Mouse (Mus musculus) layer of hippocampus, postnatal 36 days (tissue): Measurements from ENCODE around the gene Anks3. TPM values are rescaled to one million over a fixed set of nuclear protein-coding genes. Genes with fewer than 3 reads are reported as not detected.
A peak's percentile ranks its signal among the peaks of the same experiment; 100 is the strongest.

Experiments used
- DNase-seq, 2 experiments: peaks; one replicate each; pipeline ENCODE4 v3.0.0; 2022
- total RNA-seq, 2 experiments: library from RNA; stranded (reverse); gene quantifications; 2 replicates each; pipeline ENCODE4 v1.2.3; 2021

Anks3 gene
- total RNA-seq, 2 experiments from 2014 or later, result 75.0 to 83.5 TPM

DNA sequence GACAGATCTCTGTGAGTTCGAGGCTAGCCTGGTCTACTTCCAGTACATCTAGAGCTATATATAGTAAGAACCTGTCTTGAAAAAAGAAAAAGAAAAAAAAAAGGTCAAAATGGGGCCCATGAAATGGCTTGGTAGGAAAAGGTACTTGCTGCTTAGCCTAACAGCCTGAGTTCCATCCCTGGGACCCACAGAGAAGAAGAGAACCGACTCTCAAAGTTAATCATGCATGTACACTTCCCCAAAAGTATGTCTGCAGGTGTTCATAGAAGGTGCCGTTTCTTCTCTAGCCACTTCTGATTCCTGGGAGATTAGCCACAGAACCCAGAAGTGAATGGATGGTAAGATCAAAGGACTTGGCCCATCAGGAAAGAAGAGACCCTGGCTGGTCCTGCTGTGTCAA, 4.4 kb upstream of the Anks3 start:
- DNase-seq, result no peak

- no peak for DNase-seq
Measured at GRCm38 (mm10) chr16:4965392-4966129, 1.6 kb upstream of the Anks3 start.

- no peak for DNase-seq
Measured at GRCm38 (mm10) chr16:4964731-4965391, 856 bp upstream of the Anks3 start.

GRCm38 (mm10) chr16:4963346-4963745, 659 bp downstream of the Anks3 start:
- no peak for DNase-seq

DNA sequence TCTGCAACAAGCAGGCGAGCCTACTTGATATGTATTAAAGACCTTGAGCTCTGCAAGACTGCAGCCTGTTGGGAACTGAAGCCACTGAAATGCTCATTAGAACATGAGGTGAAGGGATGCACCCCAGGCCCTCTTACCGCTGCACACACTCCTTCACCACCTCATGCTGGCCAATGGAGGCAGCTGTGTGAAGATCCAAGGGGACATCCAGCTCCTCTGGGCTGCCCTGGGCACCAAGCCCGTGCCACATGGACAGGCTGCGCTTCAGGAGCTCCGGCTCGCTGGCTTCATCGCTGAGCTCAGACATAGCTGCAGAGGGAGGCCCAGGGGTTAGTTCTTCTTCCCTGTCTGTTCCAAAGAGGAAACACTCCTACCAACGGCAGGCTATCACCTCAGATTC, 3.7 kb downstream of the Anks3 start:
- no peak for DNase-seq

DNA sequence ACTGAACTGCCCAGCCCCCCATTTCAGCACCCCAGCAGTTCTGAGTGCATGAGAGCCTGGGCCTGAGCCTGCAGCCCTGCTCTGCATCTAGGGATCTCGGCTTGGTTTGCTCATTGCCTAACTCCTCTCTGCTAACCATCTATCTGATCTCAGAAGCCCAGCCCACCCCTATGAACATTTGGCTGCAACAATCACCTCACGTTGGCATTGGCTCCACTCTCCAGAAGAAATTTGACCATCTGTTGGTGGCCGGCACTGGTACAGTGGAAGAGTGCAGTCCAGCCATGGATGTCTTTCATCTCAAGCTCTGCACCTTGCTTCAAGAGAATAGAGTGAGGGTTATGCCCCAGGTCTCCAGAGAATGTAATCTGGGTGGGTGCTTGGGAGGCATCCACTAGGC, 6.6 kb downstream of the Anks3 start:
- no peak for DNase-seq

DNA sequence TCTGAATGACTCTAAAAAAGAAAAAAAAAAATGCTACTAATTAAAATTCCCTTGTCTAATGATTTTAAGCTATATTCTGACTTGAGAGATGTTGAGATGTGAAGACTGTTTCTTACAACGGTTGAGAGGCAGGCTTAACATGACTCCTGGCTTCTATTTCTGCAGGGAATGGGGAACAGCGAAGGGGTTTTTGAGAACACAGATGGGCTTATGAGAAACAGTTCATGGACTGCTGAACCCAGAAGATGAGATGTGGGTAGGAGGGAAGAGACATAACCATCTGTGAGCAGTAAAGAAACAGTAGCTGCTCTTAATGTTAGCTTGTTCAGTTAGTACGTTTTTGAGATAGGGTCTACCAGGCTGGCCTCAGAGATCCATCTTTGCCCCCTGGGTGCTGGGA, 7.4 kb downstream of the Anks3 start:
- DNase-seq, result no peak

DNA sequence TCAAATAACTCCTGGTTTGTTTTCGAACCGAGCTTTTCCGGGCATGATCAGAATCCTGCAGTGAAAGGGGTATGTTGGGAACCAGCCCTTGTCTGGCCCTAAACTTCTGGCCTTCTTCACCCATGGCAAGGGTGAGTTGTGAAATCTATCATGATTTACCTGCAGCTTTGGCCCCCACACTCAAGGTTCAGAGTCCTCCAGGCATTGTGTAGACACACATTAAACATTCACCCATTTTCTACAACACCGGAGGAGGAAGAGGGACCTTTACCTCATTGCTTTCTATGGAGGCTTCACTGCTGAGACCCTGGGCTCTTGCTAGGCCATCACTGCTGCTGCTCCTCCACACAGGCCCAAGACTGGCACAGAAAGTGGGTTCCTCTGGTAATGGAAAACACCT, 16.6 kb downstream of the Anks3 start:
- DNase-seq, result no peak

GRCm38 (mm10) chr16:4946155-4946554, 17.9 kb downstream of the Anks3 start:
- DNase-seq, result no peak

- DNase-seq, result no peak
Measured at GRCm38 (mm10) chr16:4945415-4945814, 18.6 kb downstream of the Anks3 start.

DNA sequence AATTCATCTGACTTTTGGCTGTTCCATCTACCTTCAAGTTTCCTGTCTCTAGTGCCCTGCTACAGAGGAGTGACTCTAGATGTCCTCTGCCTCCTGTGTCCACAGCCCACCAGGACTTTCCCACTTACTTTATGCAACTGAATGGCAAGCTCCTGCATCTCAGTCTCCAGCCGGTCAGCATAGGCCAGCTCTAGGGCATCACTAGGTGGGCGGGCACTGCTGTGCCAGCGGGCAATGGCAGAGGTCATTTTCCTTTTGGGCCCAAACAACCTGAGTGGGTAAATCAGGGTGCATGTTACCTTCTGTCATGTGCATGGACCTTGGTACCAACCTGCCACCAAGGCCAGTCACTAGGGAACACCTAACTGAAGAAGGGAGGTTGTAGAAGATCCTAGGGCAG, 20.6 kb downstream of the Anks3 start:
- no peak for DNase-seq

- no peak for DNase-seq
Measured at GRCm38 (mm10) chr16:4942868-4943267, 21.1 kb downstream of the Anks3 start.

- DNase-seq, result no peak
Measured at GRCm38 (mm10) chr16:4941016-4941415, 23.0 kb downstream of the Anks3 start.

DNA sequence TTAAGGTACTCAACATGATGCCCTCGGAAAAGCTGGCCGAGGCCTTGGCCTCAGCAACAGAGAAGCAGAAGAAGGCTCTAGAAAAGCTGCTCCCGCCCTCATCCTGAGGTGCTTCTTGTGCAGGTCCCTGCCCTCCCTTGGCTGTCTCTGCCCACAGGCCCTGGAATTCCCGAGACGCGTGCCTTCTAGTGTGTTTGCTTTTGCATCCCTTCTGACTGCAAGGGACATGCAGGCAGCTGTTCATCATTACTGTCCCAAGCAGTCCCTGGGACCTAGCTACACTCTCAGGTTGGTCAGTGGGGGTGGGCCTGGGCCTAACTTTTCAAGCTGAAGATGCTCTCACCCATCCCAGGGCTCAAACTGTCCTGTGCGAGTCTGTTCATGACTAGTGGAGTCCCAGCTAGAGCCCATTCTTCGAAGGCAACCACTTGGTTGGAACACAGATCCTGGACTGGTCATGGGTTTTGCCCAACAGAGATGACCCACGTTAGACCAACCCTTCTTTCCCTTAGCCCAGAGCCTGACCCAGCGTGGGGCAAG, 23.6 kb downstream of the Anks3 start:
- no peak for DNase-seq

DNA sequence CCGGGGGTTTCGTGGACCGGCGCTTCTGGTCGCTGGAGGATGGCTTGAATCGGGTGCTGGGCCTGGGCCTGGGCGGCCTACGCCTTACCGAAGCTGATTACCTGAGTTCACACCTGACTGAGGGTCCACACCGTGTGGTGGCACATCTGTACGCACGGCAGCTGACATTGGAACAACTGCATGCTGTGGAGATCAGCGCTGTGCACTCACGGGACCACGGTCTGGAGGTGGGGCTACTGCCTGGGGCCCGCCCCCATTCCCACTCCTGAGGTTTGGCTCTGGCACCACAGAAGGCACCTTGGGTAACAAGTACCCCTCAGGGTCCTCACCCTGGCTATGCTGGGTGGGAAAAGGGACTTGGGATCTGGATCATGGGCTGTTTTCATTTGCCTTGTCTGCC, 24.6 kb downstream of the Anks3 start:
- DNase-seq, result peak in 1 of 2 experiments; percentile 46

GRCm38 (mm10) chr16:4938989-4939388, 25.0 kb downstream of the Anks3 start:
- peak; percentile 94 to 95 for DNase-seq

DNA sequence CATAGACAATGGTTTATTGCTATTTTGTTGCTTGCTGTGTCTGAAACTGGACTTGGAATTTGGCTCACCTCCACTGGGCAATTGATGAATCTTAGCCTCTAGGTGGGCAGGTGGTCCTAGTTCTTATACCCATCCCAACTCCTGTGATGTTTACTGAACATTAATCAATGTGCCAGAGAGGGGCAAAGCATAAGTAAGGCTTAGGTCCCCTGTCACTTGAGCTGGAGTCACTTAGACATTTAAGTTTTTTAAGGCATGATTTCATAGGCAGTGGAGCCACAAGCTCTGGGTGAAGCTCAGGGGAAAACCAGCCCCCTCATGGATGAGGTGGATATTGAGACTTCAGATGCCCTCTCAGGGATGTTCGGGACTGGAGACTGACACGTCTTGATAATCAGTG, 25.5 kb downstream of the Anks3 start, which contains the start of gene Nudt16l1:
TSS of gene Nudt16l1 (plus strand) at position 301 of the 400 bp plus-strand sequence.
- no peak for DNase-seq

GRCm38 (mm10) chr16:4937351-4938190, 26.4 kb downstream of the Anks3 start:
- no peak for DNase-seq

DNA sequence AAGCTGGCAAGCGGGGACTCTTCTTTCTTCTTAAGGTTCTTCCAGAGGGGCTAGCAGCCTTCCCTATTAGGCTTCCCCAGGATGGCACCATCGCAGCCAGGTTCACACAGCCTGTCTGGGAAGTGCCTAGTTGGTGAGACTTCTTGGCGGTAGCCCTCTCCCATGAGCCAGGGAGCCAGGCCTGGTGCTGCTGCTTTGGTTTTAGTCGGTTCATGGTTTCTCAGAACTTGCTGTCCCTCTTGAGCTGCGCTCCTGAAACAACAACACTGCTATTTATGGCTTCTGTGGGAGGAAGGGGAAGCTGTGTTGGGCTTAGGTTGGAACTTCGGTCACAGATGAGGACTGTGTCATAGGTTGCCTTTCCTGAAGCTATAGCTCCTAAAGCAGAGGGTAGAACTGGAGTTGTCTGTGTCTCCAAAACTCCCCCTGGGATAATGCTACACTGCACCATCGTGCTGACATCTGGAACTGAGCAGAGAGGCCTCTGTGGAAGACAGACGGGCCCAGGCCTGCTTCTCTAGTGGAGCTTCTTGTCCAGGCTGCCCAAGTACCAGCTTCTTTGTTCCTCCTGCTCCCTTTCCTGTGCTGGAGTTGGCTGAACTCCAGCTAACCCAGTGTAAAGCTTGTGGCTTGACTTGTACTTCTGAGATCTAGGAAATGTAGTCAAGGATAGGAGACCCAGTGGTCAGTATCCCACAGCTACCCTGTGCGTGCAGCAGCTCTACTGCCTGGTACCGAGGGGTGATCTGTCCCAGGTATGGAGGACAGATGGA, 27.9 kb downstream of the Anks3 start:
- DNase-seq, result no peak

DNA sequence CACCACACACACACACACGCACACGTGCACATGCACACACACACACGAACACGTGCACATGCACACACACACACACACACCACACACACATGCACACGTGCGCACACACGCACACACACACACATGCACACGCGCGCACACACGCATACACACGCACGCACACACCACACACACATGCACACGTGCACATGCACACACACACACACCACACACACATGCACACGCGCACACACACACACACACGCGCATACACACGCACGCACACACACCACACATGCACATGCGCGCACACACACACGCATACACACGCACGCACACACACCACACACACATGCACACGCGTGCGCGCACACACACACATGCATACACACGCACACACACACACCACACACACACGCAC, 28.6 kb downstream of the Anks3 start:
- DNase-seq, result no peak

DNA sequence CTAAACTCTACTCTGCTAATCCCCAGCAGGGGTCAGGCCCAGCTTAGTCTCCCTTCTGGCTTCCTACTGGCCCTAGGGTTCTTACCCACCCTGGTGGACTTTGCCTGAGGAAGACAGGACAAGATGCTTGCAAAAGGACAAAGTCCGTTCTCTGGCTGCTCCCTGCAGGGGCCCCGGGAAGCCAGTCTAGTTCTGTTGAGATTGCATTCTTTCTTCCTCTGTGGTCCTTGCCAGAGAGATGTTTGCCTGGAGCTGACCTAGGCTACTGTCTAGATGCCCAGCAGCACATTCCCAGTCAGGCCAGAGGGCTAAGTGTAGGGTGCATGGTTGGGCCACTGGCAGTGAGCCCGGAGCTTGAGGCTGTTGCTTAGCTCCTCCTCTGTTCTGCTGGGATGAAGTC, 31.6 kb downstream of the Anks3 start:
- no peak for DNase-seq

- no peak for DNase-seq
Measured at GRCm38 (mm10) chr16:4928474-4928873, 35.5 kb downstream of the Anks3 start.
